Mouse (Mus musculus) heart, embryonic 10.5 days (tissue): ENCODE measurements around the gene Cdc25a. TPM values are rescaled to one million over a fixed set of nuclear protein-coding genes. Genes with fewer than 3 reads are reported as not detected.

Experiments
- DNase-seq: peaks from one replicate; pipeline ENCODE4 v3.0.0-alpha.2; 2017; ENCODE audit warnings: low spot score
- H3K27ac ChIP-seq: fragments of 300-500 bp; sonication (generic); 2 replicates; pipeline ENCODE4 v1.5.1; 2016; ENCODE audit warnings: mild to moderate bottlenecking
- H3K27me3 ChIP-seq: fragments of 300-500 bp; sonication (generic); 2 replicates; pipeline ENCODE4 v1.6.1; 2016; ENCODE audit warnings: mild to moderate bottlenecking; ENCODE audit not compliant: poor library complexity, insufficient read depth, severe bottlenecking
- H3K36me3 ChIP-seq: fragments of 300-500 bp; sonication (generic); 2 replicates; pipeline ENCODE4 v1.6.1; 2016; ENCODE audit warnings: mild to moderate bottlenecking, moderate library complexity
- H3K4me1 ChIP-seq: fragments of 300-500 bp; sonication (generic); 2 replicates; pipeline ENCODE4 v1.6.1; 2016; ENCODE audit warnings: mild to moderate bottlenecking
- H3K4me3 ChIP-seq: fragments of 300-500 bp; sonication (generic); 2 replicates; pipeline ENCODE4 v1.5.1; 2016; ENCODE audit warnings: mild to moderate bottlenecking, moderate library complexity
- H3K9me3 ChIP-seq: fragments of 300-500 bp; sonication (generic); 2 replicates; pipeline ENCODE4 v1.6.1; 2016; ENCODE audit warnings: mild to moderate bottlenecking, moderate library complexity
- WGBS: fragments of 180-500 bp; shearing (Covaris S2); methylation state at CpG from one replicate; pipeline ENCODE4 v1.1.7; 2016; 5-methylcytosine and 5-hydroxymethylcytosine counted together
- polyA plus RNA-seq: library from polyadenylated mRNA; unstranded; fragments of >200 nt; fragmentation: Nextera tagmentation; extraction: Ambion mirVana; gene quantifications from 2 replicates; pipeline ENCODE4 v1.2.1, GENCODE M21; 2016

Gene Cdc25a
- 24.5 and 37.8 TPM in 2 replicates for polyA plus RNA-seq

DNA sequence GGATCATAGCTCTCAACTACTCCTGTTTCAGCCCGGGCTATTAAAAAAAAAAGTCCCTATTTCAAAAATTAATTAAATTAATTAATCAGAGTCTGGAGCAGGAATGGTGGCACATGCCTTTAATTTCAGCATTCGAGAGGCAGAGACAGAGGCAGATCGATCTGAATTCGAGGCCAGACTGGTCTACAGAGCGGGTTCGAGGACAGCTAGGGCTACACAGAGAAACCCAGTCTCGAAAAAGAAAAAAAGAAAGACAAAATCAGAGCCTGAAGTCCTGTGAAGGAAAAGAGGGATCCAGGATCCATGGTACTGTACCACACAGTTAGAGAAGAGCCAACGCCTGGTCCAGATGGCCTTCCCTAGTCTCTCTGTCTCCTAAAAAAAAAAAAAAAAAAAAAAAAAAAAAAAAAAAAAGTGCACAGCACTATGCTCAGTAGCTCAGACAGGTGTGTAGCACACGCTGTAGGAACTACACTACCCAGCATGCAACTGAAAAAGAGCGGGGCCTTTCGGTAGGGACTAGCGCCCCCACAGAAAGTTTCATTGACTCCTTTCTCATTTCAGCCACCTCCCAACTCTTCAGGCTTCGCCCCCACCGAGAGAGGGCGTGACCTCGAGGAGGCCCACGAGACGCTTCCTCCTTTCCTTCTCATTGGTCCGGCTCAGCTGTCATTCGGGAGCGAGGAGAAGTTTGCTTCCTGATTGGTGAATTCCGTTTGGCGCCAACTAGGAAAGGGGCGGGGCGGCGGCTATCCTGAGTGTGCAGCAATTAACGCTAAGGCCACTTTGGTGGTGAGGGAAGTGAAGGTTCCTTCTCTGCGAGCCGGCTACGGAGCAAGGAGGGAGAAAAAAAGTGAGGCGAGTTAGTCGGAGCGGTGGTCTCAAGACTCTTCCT, at the start of gene Cdc25a:
Gene Cdc25a (plus strand): TSS at position 783 of the 895 bp plus-strand sequence.
- H3K4me3 ChIP-seq, result peak within 1 kb of the TSS; percentile 100
- H3K36me3 ChIP-seq, result peaks cover 27% of the 10 kb centered on the region
- WGBS, result 6% methylated on average over 33 of the region's 33 CpGs
- peaks cover 16% of the 10 kb centered on the region for H3K4me1 ChIP-seq
- H3K27ac ChIP-seq, result peak within 1 kb of the TSS; percentile 97
- peak; percentile 99 for DNase-seq
- H3K9me3 ChIP-seq, result no peaks in the 10 kb centered on the region
- no peaks in the 10 kb centered on the region for H3K27me3 ChIP-seq

DNA sequence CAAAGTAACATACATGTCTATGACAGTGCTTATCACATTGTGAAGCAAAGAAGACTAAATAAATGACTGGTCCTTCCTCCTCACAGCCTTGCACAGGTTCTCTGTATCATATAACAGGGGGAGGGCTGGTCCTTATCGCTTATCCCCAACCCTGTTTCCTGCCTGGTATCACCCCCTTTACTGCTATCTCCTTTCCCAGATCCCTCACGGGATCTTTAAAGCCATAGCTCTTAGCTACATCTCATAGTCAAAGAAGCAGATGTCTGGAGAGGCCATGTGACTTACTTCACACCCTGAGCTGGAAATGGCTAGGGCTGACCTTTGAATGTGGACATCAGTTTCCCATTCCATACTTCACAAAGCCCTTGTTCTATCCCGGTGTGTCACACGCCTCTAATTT, 49.6 kb upstream of the Cdc25a start:
- H3K27ac ChIP-seq, result no peak overlapping the region
- H3K27me3 ChIP-seq, result no peaks in the 10 kb centered on the region
- 41% methylated on average over 4 of the region's 4 CpGs for WGBS
- DNase-seq, result no peak
- H3K9me3 ChIP-seq, result no peaks in the 10 kb centered on the region
- peaks cover 11% of the 10 kb centered on the region for H3K36me3 ChIP-seq
- H3K4me3 ChIP-seq, result no peak overlapping the region
- H3K4me1 ChIP-seq, result no peaks in the 10 kb centered on the region

DNA sequence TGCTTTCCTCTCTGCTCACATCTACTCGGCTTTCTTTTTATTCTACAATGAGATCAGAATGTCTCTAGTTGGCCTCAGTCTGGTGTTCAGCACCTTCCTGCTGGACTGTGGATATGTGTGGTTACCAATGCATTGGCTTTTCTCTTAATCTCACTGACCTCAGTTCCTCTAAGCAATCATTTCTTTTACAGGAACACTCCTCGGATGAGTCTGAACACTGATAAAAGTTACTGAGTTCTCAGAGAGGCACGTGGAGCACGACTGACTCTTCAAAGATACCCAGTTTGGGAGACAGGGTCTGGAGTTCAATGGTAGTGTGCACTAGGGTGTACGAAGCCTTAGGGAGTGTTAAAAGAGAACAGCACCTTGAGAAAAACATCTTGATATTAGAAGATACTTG, 49.2 kb upstream of the Cdc25a start:
- no peak overlapping the region for H3K27ac ChIP-seq
- H3K9me3 ChIP-seq, result no peaks in the 10 kb centered on the region
- no peak for DNase-seq
- no peak overlapping the region for H3K4me3 ChIP-seq
- no peaks in the 10 kb centered on the region for H3K4me1 ChIP-seq
- peaks cover 15% of the 10 kb centered on the region for H3K36me3 ChIP-seq
- WGBS, result 51% methylated on average over 5 of the region's 5 CpGs
- H3K27me3 ChIP-seq, result no peaks in the 10 kb centered on the region

DNA sequence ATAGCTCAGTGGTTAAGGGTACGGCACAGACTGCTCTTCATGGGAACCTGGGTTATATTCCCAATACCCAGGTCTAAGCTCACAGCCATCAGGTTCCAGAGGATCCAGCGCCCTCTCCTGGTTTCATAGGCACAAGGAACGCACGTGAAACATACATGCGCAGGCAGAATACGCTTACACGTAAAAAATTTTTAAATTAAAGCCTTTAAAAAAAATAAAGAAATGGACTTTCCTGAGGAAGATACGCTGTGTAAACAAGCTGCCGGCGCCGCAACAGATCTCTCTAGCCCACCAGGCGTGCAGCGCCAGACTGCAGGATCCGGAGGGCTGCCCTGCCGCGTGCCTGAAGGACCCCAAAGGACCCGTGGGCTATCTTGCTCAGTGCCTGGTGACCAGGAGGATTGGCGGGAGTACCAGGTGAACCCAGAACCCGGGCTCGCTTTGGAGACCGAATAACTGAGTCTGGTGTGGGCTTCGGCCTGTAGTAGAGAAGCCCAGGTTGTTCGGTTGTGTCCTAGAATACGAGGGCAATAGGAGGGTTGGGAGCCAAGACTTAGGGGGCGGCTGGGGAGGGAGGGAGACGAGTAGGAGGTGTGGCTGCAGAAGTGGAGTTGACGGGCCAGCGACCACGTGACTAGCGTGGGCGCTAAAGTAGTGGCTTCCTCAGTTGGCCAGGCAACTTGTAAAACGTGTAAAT, 42.8 kb upstream of the Cdc25a start, which contains the start of gene Nme6:
Gene Nme6 (plus strand): TSS at position 359 of the 697 bp plus-strand sequence.
- peak within 1 kb of the TSS; percentile 93 for H3K27ac ChIP-seq
- under 1% methylated on average over 32 of the region's 32 CpGs for WGBS

DNA sequence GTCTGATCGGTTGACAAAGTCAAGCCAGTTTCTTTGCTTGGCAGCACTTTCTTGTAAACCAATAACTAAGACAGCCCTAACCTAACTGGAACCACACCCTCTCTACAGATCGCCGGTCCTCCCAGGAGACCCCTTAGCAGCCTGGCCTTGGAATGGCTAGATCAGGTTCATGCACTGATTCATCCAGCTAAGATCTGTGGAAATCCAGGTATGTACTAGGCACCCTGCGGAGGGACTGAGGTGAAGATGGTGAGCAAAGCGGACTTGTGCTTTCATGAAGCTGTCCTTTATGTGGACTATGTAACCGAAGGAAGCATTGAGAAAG, 42.3 kb upstream of the Cdc25a start:
- Histone ChIP-seq H3K27me3 (no peaks in the 10 kb centered on the region), H3K4me1 (peaks cover 6% of the 10 kb centered on the region), H3K9me3 (no peaks in the 10 kb centered on the region), H3K27ac (peak overlapping the region; percentile 93), H3K4me3 (peak overlapping the region; percentile 76), H3K36me3 (peaks cover 37% of the 10 kb centered on the region)
- 8% methylated on average over 6 of the region's 6 CpGs for WGBS
- no peak for DNase-seq

More for the DNA sequence above, 42.8 kb upstream of the Cdc25a start, which contains the start of gene Nme6:
- peaks cover 6% of the 10 kb centered on the region for H3K4me1 ChIP-seq
- H3K4me3 ChIP-seq, result peak within 1 kb of the TSS; percentile 76
- H3K9me3 ChIP-seq, result no peaks in the 10 kb centered on the region
- H3K27me3 ChIP-seq, result no peaks in the 10 kb centered on the region
- DNase-seq, result peak; percentile 96
- H3K36me3 ChIP-seq, result peaks cover 32% of the 10 kb centered on the region

DNA sequence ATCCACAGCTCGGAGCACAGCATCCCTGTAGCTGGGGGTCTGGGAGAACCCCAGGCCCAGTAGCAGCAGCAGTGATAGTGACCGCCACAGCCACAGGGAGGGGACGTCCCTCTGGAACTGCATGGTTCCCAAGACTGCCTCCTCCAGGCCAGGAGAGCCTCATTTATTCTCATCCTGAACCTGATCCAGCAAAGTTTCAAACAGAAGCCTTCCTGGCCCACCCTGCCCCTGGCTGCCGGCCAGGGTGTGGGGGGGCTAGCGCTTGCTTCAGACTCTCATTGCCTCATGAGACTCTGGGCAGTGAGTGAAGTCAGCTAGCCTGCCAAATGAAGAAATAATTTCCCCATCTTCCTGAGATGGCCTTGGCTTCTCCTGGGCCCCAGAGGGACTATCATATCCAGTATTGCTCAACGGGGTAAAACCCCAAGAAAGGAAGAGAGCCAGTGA, 26.0 kb upstream of the Cdc25a start, which contains the start of gene Camp:
Gene Camp (minus strand): TSS at position 306 of the 447 bp plus-strand sequence.
- 78% methylated on average over 6 of the region's 6 CpGs for WGBS
- Histone ChIP-seq H3K4me1 (no peaks in the 10 kb centered on the region), H3K4me3 (no peak within 1 kb of the TSS), H3K27me3 (no peaks in the 10 kb centered on the region), H3K36me3 (peaks cover 6% of the 10 kb centered on the region; the same call in 1 of the 2 replicates), H3K27ac (no peak within 1 kb of the TSS), H3K9me3 (no peaks in the 10 kb centered on the region)
- no peak for DNase-seq

DNA sequence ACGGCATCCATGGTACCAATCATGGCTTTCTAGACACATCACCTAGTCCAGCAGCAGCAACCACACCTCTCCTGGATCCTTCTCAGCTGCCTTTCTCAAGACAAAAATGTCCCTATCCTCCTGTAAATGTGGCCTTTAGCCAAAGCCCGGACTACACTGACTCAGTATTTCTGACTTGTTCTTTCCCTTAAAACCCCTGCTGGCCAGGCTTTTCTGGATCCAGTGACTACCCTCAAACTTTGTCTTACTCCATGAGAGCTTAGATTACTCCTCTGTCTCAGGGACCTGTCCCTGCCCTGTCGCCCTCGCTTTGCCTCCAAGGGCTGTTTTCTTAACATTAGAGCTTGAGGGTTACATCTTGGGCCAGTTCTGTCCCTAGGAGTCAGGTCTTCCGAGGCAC, 25.3 kb upstream of the Cdc25a start:
- WGBS, result 91% methylated on average over 5 of the region's 5 CpGs
- no peaks in the 10 kb centered on the region for H3K9me3 ChIP-seq
- no peaks in the 10 kb centered on the region for H3K27me3 ChIP-seq

DNA sequence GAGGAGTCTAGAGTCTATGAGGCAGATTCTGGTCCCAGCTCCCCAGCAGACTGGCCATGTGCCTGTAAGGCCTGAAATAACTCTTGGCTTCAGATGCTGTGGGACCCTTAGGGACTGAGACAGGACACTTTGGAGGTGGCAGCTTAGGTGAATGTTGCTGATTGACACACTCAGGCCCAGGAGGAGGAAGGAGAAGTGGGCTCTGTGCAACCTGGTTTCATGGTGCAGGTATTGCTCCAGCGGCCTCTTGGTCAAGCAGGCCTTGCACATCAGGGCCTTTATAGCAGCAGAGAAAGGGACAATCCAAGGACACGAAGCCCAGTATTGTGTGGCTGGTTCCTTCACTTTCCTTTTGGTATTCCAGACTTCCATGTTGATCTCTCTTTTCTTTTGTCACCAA, 21.0 kb upstream of the Cdc25a start:
- 82% methylated on average over 2 of the region's 2 CpGs for WGBS
- DNase-seq, result no peak
- no peak overlapping the region for H3K4me3 ChIP-seq
- H3K27me3 ChIP-seq, result no peaks in the 10 kb centered on the region
- no peak overlapping the region for H3K27ac ChIP-seq
- H3K4me1 ChIP-seq, result peaks cover 5% of the 10 kb centered on the region
- no peaks in the 10 kb centered on the region for H3K9me3 ChIP-seq
- H3K36me3 ChIP-seq, result no peaks in the 10 kb centered on the region

More for the DNA sequence above, 25.3 kb upstream of the Cdc25a start:
- DNase-seq, result no peak
- H3K27ac ChIP-seq, result no peak overlapping the region
- no peaks in the 10 kb centered on the region for H3K4me1 ChIP-seq
- H3K4me3 ChIP-seq, result no peak overlapping the region
- peaks cover 6% of the 10 kb centered on the region; the same call in 1 of the 2 replicates for H3K36me3 ChIP-seq

DNA sequence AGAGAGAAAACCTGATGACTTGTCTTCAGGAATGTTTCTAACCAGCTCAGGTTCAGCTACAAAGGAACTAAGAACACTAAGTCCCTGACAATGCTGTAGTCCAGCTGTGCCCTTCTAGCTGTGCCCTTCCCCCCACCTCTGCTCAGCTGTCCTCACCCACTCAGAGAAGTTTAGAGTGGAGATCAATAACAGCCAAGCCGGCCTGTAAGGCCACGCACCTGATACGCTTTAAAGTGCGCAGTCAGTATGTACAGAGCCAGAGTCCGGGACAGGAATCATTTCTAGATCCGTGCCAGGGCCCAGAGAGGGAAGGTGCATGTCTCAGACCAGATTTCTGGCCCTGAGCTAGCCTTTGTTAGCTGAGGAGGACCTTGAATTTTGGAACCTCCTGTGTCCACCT, 19.4 kb upstream of the Cdc25a start:
- 59% methylated on average over 6 of the region's 6 CpGs for WGBS
- H3K27me3 ChIP-seq, result no peaks in the 10 kb centered on the region
- no peak overlapping the region for H3K27ac ChIP-seq
- no peaks in the 10 kb centered on the region for H3K9me3 ChIP-seq
- H3K4me3 ChIP-seq, result no peak overlapping the region
- H3K36me3 ChIP-seq, result no peaks in the 10 kb centered on the region
- peaks cover 5% of the 10 kb centered on the region for H3K4me1 ChIP-seq
- DNase-seq, result no peak

DNA sequence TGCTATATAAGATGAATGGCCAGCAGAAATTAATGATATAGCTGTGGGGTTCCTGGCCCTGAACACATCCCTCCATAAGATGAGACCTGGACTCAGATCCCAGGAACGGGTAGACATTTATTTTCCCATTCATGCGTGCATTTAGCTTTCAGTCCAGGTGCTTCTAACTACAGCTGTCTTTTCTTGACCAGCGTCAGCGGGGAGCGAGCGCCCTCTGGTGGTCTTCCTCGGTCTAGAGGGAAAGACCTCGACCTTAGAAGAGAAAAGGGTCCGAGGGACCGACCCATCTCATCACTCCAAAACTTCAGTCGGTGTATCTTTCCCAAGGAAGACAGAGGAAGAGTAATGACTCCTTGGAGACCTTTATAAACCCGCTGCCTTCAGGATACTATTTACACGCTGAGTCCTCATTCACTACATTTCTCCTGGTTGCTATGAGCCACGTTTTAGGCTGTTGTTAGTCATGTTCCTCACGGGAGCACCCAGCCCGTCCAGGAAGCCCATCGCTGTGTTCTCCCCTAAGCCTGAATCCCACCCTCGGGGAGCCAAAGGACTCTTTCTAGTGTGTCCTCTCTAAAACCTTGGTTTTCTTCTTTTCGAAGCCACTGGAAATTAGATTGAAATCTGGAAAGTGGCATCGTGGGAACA, 12.9 kb upstream of the Cdc25a start:
- DNase-seq, result peak; percentile 91
- 15% methylated on average over 20 of the region's 20 CpGs for WGBS
- Histone ChIP-seq H3K4me1 (peaks cover 7% of the 10 kb centered on the region; the same call in 1 of the 2 replicates), H3K4me3 (peak overlapping the region; percentile 29; the same call in 1 of the 2 replicates), H3K27ac (no peak overlapping the region), H3K9me3 (no peaks in the 10 kb centered on the region), H3K36me3 (no peaks in the 10 kb centered on the region), H3K27me3 (no peaks in the 10 kb centered on the region)

DNA sequence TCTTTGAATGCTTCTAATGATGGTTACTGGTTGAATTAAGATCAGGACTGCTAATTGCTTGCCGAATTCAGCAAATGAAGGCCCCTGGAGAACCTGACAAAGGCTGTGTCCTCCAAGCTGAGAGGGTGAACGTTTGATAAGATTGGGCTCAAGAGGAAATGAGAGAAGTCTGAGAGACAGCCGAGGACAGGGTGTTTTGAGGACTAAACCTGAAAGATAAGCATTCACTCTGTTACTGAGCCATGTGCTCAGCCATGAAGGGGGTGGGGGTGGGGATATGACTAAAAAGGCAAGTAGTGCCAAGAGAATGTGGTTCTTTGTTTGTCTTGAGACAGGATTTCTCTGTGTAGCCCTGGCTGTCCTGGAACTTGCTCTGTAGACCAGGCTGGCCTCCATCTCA, 12.3 kb upstream of the Cdc25a start:
- no peak overlapping the region for H3K4me3 ChIP-seq
- H3K36me3 ChIP-seq, result no peaks in the 10 kb centered on the region
- no peak for DNase-seq
- peaks cover 7% of the 10 kb centered on the region; the same call in 1 of the 2 replicates for H3K4me1 ChIP-seq
- H3K9me3 ChIP-seq, result no peaks in the 10 kb centered on the region
- no peak overlapping the region for H3K27ac ChIP-seq
- no peaks in the 10 kb centered on the region for H3K27me3 ChIP-seq
- 19% methylated on average over 3 of the region's 3 CpGs for WGBS

DNA sequence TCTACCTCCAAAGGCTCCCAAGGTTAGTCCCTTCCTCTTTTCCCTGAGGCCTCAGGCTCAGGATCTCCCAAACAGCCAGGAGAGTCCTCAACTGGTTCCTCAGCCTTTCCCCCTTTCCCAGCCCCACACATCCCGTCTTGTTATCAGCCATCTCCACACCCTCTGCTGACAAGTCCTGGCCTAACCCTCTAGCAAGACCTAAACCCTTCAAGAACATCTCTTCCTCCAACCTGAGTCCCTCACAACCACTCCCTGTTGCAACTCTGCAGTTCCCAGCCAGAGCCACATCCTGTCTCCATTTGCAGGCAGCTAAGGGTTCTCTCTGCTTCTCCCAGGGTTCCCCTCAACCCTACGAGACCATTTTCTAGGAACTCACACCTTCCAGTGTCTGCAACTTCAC, 9.2 kb upstream of the Cdc25a start:
- peaks cover 14% of the 10 kb centered on the region for H3K4me1 ChIP-seq
- DNase-seq, result no peak
- no peaks in the 10 kb centered on the region for H3K27me3 ChIP-seq
- no peak overlapping the region for H3K27ac ChIP-seq
- 40% methylated on average over 2 of the region's 2 CpGs for WGBS
- no peak overlapping the region for H3K4me3 ChIP-seq
- H3K36me3 ChIP-seq, result no peaks in the 10 kb centered on the region
- H3K9me3 ChIP-seq, result no peaks in the 10 kb centered on the region
